Mouse (Mus musculus) right cerebral cortex, postnatal 10 days (tissue): Measurements from ENCODE around the gene Tagln2.
A peak's percentile ranks its signal among the peaks of the same experiment; 100 is the strongest.

Experiments
- DNase-seq, 2 experiments: peaks; one replicate each; pipeline ENCODE4 v3.0.0; 2021; ENCODE audit warnings: low spot score in 2 of 2

The Tagln2 gene

GRCm38 (mm10) chr1:172502145-172503110 lies 2.6 kb downstream of the Tagln2 start:
- no peak for DNase-seq

GRCm38 (mm10) chr1:172503111-172503997 lies 3.5 kb downstream of the Tagln2 start:
- DNase-seq: peak in 1 of 2 experiments; percentile 59

GRCm38 (mm10) chr1:172504756-172505155 lies 4.9 kb downstream of the Tagln2 start:
- no peak for DNase-seq

GRCm38 (mm10) chr1:172507001-172507400 lies 7.2 kb downstream of the Tagln2 start:
- no peak for DNase-seq

GRCm38 (mm10) chr1:172507701-172508100 lies 7.9 kb downstream of the Tagln2 start:
- DNase-seq: no peak

GRCm38 (mm10) chr1:172508172-172508571 lies 8.3 kb downstream of the Tagln2 start:
- DNase-seq: no peak

GRCm38 (mm10) chr1:172509235-172509634 lies 9.4 kb downstream of the Tagln2 start:
- DNase-seq: no peak

GRCm38 (mm10) chr1:172509983-172510382 lies 10.1 kb downstream of the Tagln2 start:
- DNase-seq: no peak

- no peak for DNase-seq
Measured at GRCm38 (mm10) chr1:172510421-172510972, 10.7 kb downstream of the Tagln2 start.

GRCm38 (mm10) chr1:172512962-172513361 lies 13.1 kb downstream of the Tagln2 start:
- peak in 1 of 2 experiments; percentile 57 for DNase-seq

GRCm38 (mm10) chr1:172513525-172514212 lies 13.8 kb downstream of the Tagln2 start:
- DNase-seq: no peak

GRCm38 (mm10) chr1:172514213-172514529 lies 14.3 kb downstream of the Tagln2 start:
- no peak for DNase-seq

GRCm38 (mm10) chr1:172514551-172515268 lies 14.9 kb downstream of the Tagln2 start:
- DNase-seq: no peak

GRCm38 (mm10) chr1:172515396-172515795 lies 15.5 kb downstream of the Tagln2 start:
- no peak for DNase-seq

- DNase-seq: no peak
Measured at GRCm38 (mm10) chr1:172518013-172518412, 18.2 kb downstream of the Tagln2 start.

GRCm38 (mm10) chr1:172519644-172520043 lies 19.8 kb downstream of the Tagln2 start:
- no peak for DNase-seq

- peak; percentile 92 to 94 for DNase-seq
Measured at GRCm38 (mm10) chr1:172520576-172521440, 21.0 kb downstream of the Tagln2 start, which contains the start of gene Cfap45. Cfap45 (plus strand) TSS chr1:172520801.

- DNase-seq: no peak
Measured at GRCm38 (mm10) chr1:172522524-172522923, 22.7 kb downstream of the Tagln2 start.

- peak in 1 of 2 experiments; percentile 50 for DNase-seq
Measured at GRCm38 (mm10) chr1:172523699-172524101, 23.9 kb downstream of the Tagln2 start.
